Mouse (Mus musculus) thymus, adult 2 months (tissue): ENCODE data around the gene Mthfd2l. TPM values are rescaled to one million over a fixed set of nuclear protein-coding genes. Genes with fewer than 3 reads are reported as not detected.

Experiments used
- DNase-seq: peaks from one replicate; pipeline ENCODE4 v3.0.0; 2021
- H3K27ac ChIP-seq: fragments of 200-500 bp; 2 replicates; pipeline ENCODE4 v1.5.1; 2012; ENCODE audit warnings: low read length, control low read depth; ENCODE audit not compliant: control insufficient read depth, insufficient read depth
- H3K27me3 ChIP-seq: fragments of 200-500 bp; 2 replicates; pipeline ENCODE4 v1.6.1; 2012; ENCODE audit warnings: mild to moderate bottlenecking, low read length, moderate library complexity, mixed read lengths; ENCODE audit not compliant: control insufficient read depth, insufficient read depth
- H3K36me3 ChIP-seq: fragments of 200-500 bp; 2 replicates; pipeline ENCODE4 v1.6.1; 2012; ENCODE audit warnings: mild to moderate bottlenecking, low read length, moderate library complexity; ENCODE audit not compliant: control insufficient read depth, insufficient read depth
- H3K4me1 ChIP-seq: fragments of 200-500 bp; replicated peaks from 2 replicates; pipeline ENCODE4 v1.6.1; 2012; ENCODE audit warnings: low read length; ENCODE audit not compliant: control insufficient read depth, insufficient read depth
- H3K4me3 ChIP-seq: fragments of 200-500 bp; 2 replicates; pipeline ENCODE4 v1.5.1; 2012; ENCODE audit warnings: mild to moderate bottlenecking, low read length, control low read depth, moderate library complexity; ENCODE audit not compliant: control insufficient read depth, insufficient read depth
- CTCF ChIP-seq: fragments of 200-500 bp; IDR thresholded peaks from 2 replicates; pipeline ENCODE4 v1.5.1; 2012; ENCODE audit warnings: mild to moderate bottlenecking, control low read depth, low read length, moderate library complexity, borderline replicate concordance; ENCODE audit not compliant: control insufficient read depth, poor library complexity, insufficient read depth; ENCODE audit errors: extremely low read depth
- POLR2A ChIP-seq: fragments of 200-500 bp; IDR thresholded peaks from 2 replicates; pipeline ENCODE4 v1.6.1; 2012; ENCODE audit warnings: mild to moderate bottlenecking, low read length, control low read depth, moderate library complexity; ENCODE audit not compliant: control insufficient read depth, poor library complexity, insufficient read depth; ENCODE audit errors: extremely low read depth
- WGBS: fragments of 180-500 bp; shearing (Covaris S2); methylation state at CpG from one replicate; pipeline ENCODE4 v1.1.7; 2018; 5-methylcytosine and 5-hydroxymethylcytosine counted together
- polyA plus RNA-seq: library from polyadenylated mRNA; depleted of rRNA; stranded (reverse); fragments of >200 nt; gene quantifications from 2 replicates; pipeline ENCODE4 v1.2.3, GENCODE M21; 2012

Gene Mthfd2l
- polyA plus RNA-seq, 1 experiment, result 23.5 TPM

- no peaks in the 10 kb centered on the region for H3K36me3 ChIP-seq
- DNase-seq, result no peak
- no peak for TF ChIP-seq POLR2A
- no peak for TF ChIP-seq CTCF
- WGBS, result 75% methylated on average over 4 of the region's 4 CpGs
- no peak overlapping the region for H3K4me3 ChIP-seq
- no peaks in the 10 kb centered on the region for H3K27me3 ChIP-seq
- H3K4me1 ChIP-seq, result no peaks in the 10 kb centered on the region
- H3K27ac ChIP-seq, result no peak overlapping the region
These were observed 33.8 kb downstream of the Mthfd2l start for GRCm38 (mm10) chr5:90964764-90965163.

DNA sequence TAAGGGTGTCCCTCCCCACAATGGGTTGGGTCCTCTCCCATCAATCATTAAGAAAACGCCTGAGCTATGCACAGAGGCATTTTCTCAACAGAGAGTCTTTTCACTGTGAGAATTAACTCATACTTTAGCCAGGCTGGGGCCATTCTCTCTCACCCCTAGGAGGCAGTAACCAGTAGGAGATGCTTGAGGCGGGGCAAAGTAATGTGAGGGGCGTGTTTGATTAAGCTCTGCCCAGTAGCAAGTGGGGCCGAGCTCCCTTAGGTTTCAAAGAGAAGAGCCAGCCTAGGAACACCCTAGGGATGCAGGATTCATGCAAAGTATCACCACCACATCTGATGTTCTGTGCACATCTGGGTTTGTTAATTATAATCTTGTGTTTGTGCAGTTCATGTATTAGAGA lies 34.5 kb downstream of the Mthfd2l start:
- Histone ChIP-seq H3K4me3 (no peak overlapping the region), H3K27ac (no peak overlapping the region), H3K36me3 (no peaks in the 10 kb centered on the region), H3K4me1 (no peaks in the 10 kb centered on the region), H3K27me3 (no peaks in the 10 kb centered on the region)
- DNase-seq, result no peak
- 84% methylated on average over 4 of the region's 4 CpGs for WGBS
- TF ChIP-seq POLR2A (no peak), CTCF (no peak)

DNA sequence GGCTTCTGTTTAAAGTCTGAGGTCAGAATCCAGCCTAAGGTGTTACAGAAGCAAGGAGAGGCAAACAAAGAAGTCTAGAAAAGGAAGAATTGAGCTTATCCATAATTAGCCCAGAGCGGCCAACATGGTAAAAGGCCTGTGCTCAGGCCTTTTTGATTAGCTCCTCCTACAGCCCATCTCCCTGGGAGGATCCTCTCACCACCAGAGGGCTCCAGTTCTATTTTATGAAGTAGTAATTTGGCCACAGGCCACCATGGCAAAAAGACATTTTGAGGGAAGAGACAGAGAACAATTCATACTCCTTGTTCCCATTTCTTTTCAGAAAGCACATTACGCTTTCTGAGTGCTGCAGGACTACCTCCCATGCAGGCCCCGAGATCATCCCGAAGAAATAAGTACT lies 46.3 kb downstream of the Mthfd2l start:
- Histone ChIP-seq H3K27me3 (no peaks in the 10 kb centered on the region), H3K36me3 (no peaks in the 10 kb centered on the region), H3K27ac (no peak overlapping the region), H3K4me1 (no peaks in the 10 kb centered on the region), H3K4me3 (no peak overlapping the region)
- peak; percentile 14 for DNase-seq
- 95% methylated on average over 4 of the region's 4 CpGs for WGBS
- TF ChIP-seq CTCF (no peak), POLR2A (no peak)

DNA sequence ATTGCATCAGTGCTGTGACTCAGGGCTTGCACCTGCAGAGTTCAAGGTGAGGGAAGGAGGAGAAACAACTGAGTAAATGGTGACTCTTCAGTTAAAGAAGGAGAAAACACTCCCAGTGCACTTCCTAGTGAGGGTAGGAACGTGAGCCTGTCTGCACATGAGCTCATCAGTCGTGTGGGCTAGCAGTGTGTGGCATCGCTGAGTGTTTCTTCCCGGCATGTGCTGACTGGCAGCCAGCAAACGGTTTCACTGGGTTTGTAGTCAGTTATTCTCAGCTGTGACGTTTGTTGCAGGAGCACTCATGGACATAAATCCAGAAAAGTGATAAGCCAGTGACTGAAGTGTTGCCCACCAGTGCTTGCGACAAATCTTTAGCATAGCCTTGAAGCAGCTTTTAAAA lies 49.4 kb downstream of the Mthfd2l start:
- DNase-seq, result no peak
- WGBS, result 95% methylated on average over 7 of the region's 7 CpGs

DNA sequence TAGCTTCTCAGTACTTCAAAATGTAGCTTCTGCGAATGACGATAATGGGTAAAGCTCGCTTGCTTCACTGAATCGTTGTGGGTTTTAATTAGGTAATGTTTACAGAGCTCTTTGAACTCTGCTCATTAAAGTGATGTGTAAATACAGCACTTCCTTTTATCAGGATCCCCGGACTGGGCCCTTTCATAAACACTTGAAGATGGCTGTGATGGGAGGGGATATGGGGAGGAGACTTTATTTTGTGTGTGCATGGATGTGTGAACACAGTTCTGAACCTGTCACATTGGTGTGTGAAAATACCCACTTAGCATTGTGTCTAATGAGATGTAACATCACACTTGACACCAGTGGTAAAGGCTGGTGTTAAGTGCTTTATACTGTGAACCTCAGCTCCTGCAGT lies 56.7 kb downstream of the Mthfd2l start:
- no peaks in the 10 kb centered on the region for H3K4me1 ChIP-seq
- no peaks in the 10 kb centered on the region for H3K27me3 ChIP-seq
- H3K4me3 ChIP-seq, result no peak overlapping the region
- DNase-seq, result no peak
- H3K27ac ChIP-seq, result no peak overlapping the region
- 89% methylated on average over 5 of the region's 5 CpGs for WGBS
- H3K36me3 ChIP-seq, result no peaks in the 10 kb centered on the region
- no peak for TF ChIP-seq CTCF

More for the DNA sequence above, 49.4 kb downstream of the Mthfd2l start:
- H3K36me3 ChIP-seq, result no peaks in the 10 kb centered on the region
- no peaks in the 10 kb centered on the region for H3K4me1 ChIP-seq
- no peak overlapping the region for H3K4me3 ChIP-seq
- H3K27me3 ChIP-seq, result no peaks in the 10 kb centered on the region
- H3K27ac ChIP-seq, result no peak overlapping the region
- TF ChIP-seq CTCF (no peak), POLR2A (no peak)

DNA sequence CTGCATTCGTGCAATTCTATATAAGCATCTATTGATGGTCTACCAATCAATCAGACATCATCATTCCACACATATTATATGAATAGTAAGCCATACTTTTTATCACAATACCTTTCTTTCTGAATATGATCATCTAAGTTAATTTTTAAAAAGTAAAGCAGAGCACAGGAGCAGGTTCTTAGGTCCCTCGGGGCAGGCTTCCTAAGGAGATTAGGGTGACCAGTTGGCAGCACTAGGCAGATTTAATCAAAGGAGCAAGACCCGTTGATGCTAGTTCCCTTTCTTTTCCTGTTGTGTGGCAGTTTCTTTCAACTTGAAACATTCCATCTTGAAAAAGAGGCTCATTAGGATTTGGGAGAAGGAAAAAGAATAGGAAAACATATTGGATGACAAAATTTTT lies 57.2 kb downstream of the Mthfd2l start:
- WGBS, result 96% methylated on average over 3 of the region's 3 CpGs

DNA sequence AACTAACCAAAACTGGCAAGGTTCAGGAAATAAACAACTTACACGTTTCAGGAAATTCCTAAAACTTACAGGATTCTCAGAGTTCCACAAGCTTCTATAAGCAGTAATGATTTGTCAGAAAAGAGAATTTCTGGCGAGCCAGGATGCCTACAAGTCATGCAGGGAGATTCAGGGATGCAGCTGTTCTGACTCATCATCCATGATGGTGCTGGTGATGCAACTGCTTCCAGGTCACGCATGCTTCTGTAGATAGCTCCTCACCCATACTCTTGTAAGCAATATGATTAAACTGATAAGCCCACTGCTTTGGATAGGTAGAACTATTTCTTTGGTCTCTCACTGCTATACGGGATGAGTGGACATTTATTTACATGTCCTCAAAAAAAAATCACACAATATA lies 57.7 kb downstream of the Mthfd2l start:
- DNase-seq, result no peak
- no peaks in the 10 kb centered on the region for H3K27me3 ChIP-seq
- TF ChIP-seq CTCF (no peak), POLR2A (no peak)
- no peak overlapping the region for H3K4me3 ChIP-seq
- H3K27ac ChIP-seq, result no peak overlapping the region
- H3K36me3 ChIP-seq, result no peaks in the 10 kb centered on the region
- no peaks in the 10 kb centered on the region for H3K4me1 ChIP-seq
- WGBS, result 95% methylated on average over 4 of the region's 4 CpGs

More for the DNA sequence above, 57.2 kb downstream of the Mthfd2l start:
- Histone ChIP-seq H3K27ac (no peak overlapping the region), H3K27me3 (no peaks in the 10 kb centered on the region), H3K36me3 (no peaks in the 10 kb centered on the region), H3K4me1 (no peaks in the 10 kb centered on the region), H3K4me3 (no peak overlapping the region)
- no peak for TF ChIP-seq POLR2A
- no peak for TF ChIP-seq CTCF
- no peak for DNase-seq
